Mouse (Mus musculus) cerebellum, adult 2 months (tissue): ENCODE measurements around the gene Fbxl17. TPM values are rescaled to one million over a fixed set of nuclear protein-coding genes. Genes with fewer than 3 reads are reported as not detected.

Experiments
- DNase-seq, 2 experiments: peaks; one replicate each; pipeline ENCODE4 v3.0.0; 2021
- H3K27ac ChIP-seq: fragments of 200-500 bp; 2 replicates; pipeline ENCODE4 v1.5.1; 2012; ENCODE audit warnings: low read length, control low read depth, inconsistent platforms; ENCODE audit not compliant: insufficient read depth
- H3K27me3 ChIP-seq: fragments of 200-500 bp; 2 replicates; pipeline ENCODE4 v1.6.1; 2012; ENCODE audit warnings: inconsistent platforms, mild to moderate bottlenecking, low read length, moderate library complexity; ENCODE audit not compliant: control insufficient read depth, insufficient read depth
- H3K4me1 ChIP-seq: fragments of 200-500 bp; 2 replicates; pipeline ENCODE4 v1.6.1; 2011; ENCODE audit warnings: low read length; ENCODE audit not compliant: control insufficient read depth, insufficient read depth
- H3K4me3 ChIP-seq: fragments of 200-500 bp; replicated peaks from 2 replicates; pipeline ENCODE3; 2011; ENCODE audit warnings: mild to moderate bottlenecking, low read depth, low read length, control low read depth; ENCODE audit not compliant: insufficient read depth
- CTCF ChIP-seq: fragments of 200-500 bp; IDR thresholded peaks from 2 replicates; pipeline ENCODE4 v1.5.1; 2011; ENCODE audit warnings: low read depth, mild to moderate bottlenecking, control low read depth, low read length, moderate library complexity, borderline replicate concordance; ENCODE audit not compliant: insufficient read depth
- POLR2A ChIP-seq: fragments of 200-500 bp; IDR thresholded peaks from 2 replicates; pipeline ENCODE4 v1.6.1; 2011; ENCODE audit warnings: low read length, control low read depth, borderline replicate concordance; ENCODE audit not compliant: insufficient read depth
- WGBS: fragments of 180-500 bp; shearing (Covaris S2); methylation state at CpG from one replicate; pipeline ENCODE4 v1.1.7; 2018; 5-methylcytosine and 5-hydroxymethylcytosine counted together
- polyA plus RNA-seq: library from polyadenylated mRNA; depleted of rRNA; stranded (reverse); fragments of >200 nt; gene quantifications from 2 replicates; pipeline ENCODE4 v1.2.3, GENCODE M21; 2012

Gene Fbxl17
- polyA plus RNA-seq, 1 experiment: 21.5 TPM

DNA sequence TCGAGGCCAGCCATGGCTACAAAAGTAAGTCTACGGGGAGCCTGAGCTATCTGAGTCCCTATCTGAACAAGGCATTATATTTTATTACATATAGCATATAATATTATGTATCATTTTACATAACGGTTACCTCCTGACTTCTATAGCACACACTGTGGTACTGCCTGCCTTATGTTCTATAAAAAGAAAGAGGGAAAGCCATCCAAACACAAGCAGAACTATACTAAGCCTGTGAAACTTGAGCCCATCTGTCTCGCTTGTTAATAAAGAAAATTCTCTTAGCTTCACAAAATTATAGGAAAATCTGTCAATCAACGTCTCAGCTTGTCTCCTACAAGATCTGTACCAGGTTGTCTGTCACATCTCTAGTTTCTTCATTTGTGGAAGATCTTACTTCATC lies 173.6 kb downstream of the Fbxl17 start:
- 80% methylated on average over 5 of the region's 5 CpGs for WGBS
- Histone ChIP-seq H3K4me3 (no peak overlapping the region), H3K27me3 (no peaks in the 10 kb centered on the region), H3K4me1 (no peaks in the 10 kb centered on the region), H3K27ac (no peak overlapping the region)
- DNase-seq: no peak
- TF ChIP-seq POLR2A (no peak), CTCF (no peak)

DNA sequence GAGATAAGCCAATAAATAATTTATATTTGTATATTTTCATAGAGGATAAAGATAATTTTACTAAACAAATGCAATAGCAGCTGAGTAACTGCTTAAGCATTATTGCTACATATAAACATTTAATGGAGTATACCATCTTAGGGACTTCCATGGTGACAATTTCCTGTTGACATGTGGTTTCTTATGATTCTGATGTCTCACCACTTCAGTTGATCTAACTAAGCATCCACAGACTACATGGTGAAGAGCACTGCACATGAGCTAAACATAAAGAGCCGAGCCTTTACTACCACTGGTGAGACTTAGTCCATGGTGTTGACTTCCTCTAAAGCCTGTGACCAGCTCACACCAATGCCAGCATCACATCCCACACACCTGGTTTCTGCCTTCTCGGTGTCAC lies 175.1 kb downstream of the Fbxl17 start:
- DNase-seq: no peak
- no peak overlapping the region for H3K4me3 ChIP-seq
- H3K27ac ChIP-seq: no peak overlapping the region
- no peaks in the 10 kb centered on the region for H3K4me1 ChIP-seq
- H3K27me3 ChIP-seq: no peaks in the 10 kb centered on the region
- WGBS: 96% methylated on average over 2 of the region's 2 CpGs
- TF ChIP-seq CTCF (no peak), POLR2A (no peak)

DNA sequence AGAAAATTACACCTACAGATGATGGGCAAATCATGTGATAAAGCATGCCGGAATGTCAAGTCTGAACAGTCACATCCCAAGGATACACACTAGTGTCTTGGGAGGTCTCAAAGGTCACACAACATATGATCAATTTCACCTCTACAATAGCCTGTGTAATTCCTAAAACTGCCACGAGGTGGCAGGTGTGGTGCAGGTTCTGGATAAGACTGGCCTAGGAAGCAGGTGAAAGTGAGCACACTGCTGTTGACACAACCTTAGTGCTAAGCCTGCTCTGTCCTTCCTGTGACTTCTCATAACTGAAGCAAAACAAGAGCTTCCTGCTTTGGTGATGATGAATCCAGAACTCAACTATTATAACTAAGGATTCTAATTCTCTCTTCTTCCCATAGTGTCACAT lies 175.8 kb downstream of the Fbxl17 start:
- peak; percentile 62 to 74 for DNase-seq
- 38% methylated on average over 2 of the region's 2 CpGs for WGBS
- H3K4me1 ChIP-seq: no peaks in the 10 kb centered on the region
- H3K27ac ChIP-seq: no peak overlapping the region
- TF ChIP-seq CTCF (peak; percentile 92), POLR2A (no peak)
- H3K27me3 ChIP-seq: no peaks in the 10 kb centered on the region
- no peak overlapping the region for H3K4me3 ChIP-seq

DNA sequence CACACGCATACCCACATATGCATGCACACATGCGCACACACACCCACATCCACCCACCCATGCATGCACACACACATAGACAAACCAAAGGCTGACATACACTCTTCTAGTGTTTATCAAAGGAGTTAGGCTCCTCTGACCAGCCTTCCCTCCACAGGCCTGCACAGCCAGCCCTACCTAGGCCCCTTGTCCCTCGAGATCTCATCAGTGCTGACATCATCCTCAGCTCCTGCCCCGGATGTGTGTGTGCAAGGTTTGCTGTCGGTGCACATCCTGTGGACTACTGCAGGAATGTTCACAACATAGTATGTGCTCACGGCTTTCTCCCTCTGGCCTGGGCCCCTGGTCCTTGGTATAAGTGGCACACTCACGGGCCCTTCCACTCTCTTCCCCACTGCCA lies 177.0 kb downstream of the Fbxl17 start:
- no peak overlapping the region for H3K27ac ChIP-seq
- TF ChIP-seq CTCF: no peak
- no peak for TF ChIP-seq POLR2A
- no peak for DNase-seq
- no peaks in the 10 kb centered on the region for H3K27me3 ChIP-seq
- no peaks in the 10 kb centered on the region; the same call in 1 of the 2 replicates for H3K4me1 ChIP-seq
- no peak overlapping the region for H3K4me3 ChIP-seq
- WGBS: 95% methylated on average over 7 of the region's 7 CpGs

DNA sequence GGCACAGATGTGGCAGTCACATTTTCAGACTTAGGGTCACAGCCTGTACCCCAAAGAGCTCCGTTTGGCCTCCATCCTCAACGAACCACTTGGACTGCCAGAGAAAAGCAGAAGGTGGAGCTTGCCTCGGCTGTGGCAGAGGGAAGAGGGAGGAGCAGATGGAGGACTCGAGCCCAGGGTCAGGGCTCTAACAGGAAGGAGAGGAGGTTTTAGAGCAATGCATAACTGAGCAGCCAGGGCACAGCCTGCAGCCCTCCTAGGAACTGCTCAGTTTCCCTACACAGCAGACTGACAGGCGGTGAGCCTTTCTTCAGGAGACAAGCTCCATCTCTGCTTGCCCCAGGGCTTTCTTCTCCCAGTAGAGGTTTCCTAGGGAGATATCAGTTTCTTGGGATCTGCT lies 178.5 kb downstream of the Fbxl17 start:
- 53% methylated on average over 5 of the region's 5 CpGs for WGBS
- no peak for TF ChIP-seq POLR2A
- no peak for TF ChIP-seq CTCF
- H3K4me3 ChIP-seq: no peak overlapping the region
- no peak overlapping the region for H3K27ac ChIP-seq
- H3K4me1 ChIP-seq: peaks cover 10% of the 10 kb centered on the region; the same call in 1 of the 2 replicates
- H3K27me3 ChIP-seq: no peaks in the 10 kb centered on the region
- DNase-seq: no peak

DNA sequence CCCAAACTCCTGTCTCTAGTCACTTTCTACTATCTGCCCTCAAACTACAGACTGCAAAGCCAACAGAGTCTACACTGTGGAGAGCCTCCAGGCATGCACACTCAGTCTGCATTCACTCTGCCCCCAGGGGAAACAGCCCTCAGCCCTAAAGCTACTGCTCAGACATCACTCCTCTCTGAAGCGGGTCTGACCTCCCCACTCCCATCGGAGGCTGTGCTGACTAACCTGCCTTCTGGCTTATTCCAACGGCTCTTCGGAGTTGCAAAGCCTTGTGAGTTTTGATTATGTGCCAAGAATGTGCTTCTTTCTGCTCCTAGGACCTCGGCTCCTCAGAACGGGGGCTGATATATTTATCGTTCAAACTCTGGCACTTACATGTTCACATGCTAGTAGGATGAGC lies 182.3 kb downstream of the Fbxl17 start:
- H3K4me1 ChIP-seq: peaks cover 19% of the 10 kb centered on the region; the same call in 1 of the 2 replicates
- no peak overlapping the region for H3K27ac ChIP-seq
- no peaks in the 10 kb centered on the region for H3K27me3 ChIP-seq
- no peak for TF ChIP-seq POLR2A
- TF ChIP-seq CTCF: no peak
- 29% methylated on average over 7 of the region's 7 CpGs for WGBS
- H3K4me3 ChIP-seq: no peak overlapping the region
- DNase-seq: no peak

DNA sequence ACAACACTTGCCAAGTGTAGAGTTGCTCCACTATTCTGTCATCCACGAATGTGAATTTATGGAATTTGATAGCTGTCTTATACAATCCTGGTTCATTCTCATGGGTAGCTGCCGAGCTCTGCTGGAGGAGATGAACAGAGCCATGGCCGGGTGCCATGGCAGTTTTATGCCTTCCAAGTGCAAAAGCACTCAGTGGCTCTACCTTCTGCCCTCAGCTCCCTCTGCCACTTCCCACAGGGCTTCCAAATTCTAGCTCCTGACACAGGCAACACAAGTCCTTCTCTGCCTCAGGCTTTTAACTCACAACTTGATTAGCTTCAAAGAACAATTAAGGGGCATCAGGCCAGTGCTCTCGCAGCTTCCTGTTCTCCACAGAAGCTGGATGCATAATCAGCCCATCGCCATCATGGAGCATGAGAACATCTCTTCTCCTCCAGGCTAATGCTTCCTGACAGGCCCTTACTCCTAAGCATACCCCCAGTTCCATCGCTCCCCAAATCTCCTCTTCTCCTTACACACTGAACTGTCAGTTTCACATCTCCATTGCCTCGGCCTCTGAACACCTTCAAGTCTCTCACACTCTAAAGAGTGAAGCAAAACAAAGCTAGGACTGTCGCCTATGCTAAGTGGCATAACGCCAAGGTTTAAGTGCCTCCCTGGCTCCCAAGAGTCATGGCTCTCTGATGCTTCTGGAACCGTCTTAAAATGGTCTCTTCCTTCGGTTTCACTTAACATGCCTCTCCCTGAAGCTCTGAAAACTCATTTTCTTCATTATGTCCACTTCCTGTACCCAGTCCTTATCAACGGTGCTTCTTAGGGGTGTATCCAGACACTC lies 184.0 kb downstream of the Fbxl17 start:
- Histone ChIP-seq H3K27me3 (no peaks in the 10 kb centered on the region), H3K27ac (peak overlapping the region; percentile 68), H3K4me3 (no peak overlapping the region), H3K4me1 (peaks cover 19% of the 10 kb centered on the region; the same call in 1 of the 2 replicates)
- WGBS: 16% methylated on average over 12 of the region's 12 CpGs
- TF ChIP-seq CTCF (no peak), POLR2A (no peak)
- DNase-seq: peak; percentile 75 to 85

DNA sequence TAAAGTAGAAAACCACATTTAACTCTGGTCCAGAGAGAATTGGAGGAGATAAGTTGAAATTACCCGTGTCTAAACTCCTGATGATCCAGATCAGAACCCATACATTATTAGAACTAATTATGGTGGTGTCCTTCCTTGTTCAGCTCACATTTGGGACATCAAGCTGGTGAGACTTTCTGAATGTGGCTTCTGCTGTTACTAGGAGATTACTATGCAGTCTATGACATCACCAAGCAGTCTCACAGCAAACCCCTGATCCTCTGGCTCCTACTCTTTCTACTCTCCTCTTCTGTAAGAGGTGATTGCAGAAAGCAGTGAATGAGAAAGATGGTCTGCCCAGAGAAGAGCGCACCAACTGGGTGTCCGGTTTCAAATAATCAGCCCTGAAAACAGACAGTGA lies 187.0 kb downstream of the Fbxl17 start:
- 99% methylated on average over 3 of the region's 3 CpGs for WGBS
- no peak overlapping the region for H3K4me3 ChIP-seq
- peaks cover 19% of the 10 kb centered on the region; the same call in 1 of the 2 replicates for H3K4me1 ChIP-seq
- H3K27ac ChIP-seq: no peak overlapping the region
- DNase-seq: no peak
- TF ChIP-seq POLR2A (no peak), CTCF (no peak)
- H3K27me3 ChIP-seq: no peaks in the 10 kb centered on the region
